Mouse (Mus musculus): Measurements from ENCODE around the gene Smndc1.

Gene Smndc1

DNA sequence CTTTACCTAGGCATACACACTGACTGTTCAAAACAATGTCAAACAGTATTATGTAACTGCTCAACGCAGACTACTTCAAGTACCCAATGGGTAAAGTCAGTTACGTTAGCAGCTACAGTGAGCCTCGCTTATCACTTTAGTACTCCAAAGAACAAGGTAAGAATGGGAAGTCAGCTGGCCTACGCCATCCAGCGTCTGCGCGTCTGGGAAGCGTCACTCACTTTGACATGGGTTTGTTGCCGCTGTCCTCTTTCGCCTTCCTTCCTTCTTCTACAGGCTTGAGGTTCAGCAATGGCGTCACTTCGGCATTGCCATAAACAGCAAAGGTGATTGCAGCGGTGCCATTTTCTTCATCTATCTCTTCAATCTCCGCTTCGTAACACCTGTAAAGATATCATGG, 7.0 kb downstream of the Smndc1 start:
- DNase-seq (ENCODE audit: low spot score in 2 of 2), result no peak

DNA sequence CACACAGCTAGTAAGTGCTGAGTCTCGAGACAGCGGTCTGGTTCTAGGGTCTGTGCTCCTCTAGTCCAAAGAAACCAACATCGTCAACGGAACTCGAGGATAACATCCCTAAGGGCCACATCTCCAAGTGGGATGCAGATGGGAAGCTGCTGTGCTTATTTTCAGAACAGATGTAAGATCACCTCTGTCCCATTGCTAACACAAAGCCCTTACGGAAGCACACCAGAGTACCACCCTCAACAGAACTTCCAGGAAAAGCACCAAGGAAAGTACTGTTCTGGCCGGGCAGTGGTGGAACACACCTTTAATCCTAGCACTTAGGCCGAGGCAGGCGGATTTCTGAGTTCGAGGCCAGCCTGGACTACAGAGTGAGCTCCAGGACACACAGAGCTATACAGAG, 12.0 kb downstream of the Smndc1 start:
- DNase-seq (ENCODE audit: low spot score in 2 of 2), result no peak

DNA sequence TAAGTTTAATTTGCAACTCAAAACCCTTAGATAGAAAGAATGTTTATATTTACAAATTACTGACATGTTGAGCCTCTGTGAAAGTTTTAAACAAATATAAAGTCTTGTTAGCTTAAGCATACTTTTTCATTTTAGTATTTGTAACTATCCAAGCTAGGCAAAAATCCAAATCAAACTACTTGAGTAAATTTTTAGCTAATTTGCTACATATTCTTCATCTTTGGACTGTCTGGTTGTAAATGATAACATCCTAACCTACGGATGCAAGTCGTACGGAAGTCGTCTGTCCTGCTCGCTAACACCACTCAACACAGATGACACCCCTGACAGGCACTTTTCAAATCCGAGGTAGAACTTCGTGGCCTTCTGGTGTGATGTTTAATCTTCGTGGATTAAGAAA, 12.7 kb downstream of the Smndc1 start:
- no peak for DNase-seq (ENCODE audit: low spot score in 2 of 2)

DNA sequence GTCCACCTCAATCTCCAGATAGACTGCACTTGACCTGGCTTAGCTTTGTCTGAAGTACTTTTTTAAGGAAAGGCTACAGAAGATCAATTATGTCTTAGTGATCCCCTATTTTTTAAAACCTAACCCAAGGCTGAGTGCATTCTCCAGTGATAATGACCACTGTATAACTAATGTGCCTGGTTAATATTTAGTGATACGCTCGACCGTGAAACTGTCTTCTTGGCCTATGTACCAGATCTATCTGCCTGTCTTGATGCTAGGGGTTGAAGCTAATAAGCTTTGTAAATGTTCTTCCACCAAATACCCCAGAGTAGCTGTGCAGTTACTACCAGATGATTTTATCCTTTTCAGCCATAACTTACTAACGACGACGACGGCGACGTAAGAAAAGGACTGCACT, 14.6 kb downstream of the Smndc1 start:
- DNase-seq (ENCODE audit: low spot score in 2 of 2), result no peak

DNA sequence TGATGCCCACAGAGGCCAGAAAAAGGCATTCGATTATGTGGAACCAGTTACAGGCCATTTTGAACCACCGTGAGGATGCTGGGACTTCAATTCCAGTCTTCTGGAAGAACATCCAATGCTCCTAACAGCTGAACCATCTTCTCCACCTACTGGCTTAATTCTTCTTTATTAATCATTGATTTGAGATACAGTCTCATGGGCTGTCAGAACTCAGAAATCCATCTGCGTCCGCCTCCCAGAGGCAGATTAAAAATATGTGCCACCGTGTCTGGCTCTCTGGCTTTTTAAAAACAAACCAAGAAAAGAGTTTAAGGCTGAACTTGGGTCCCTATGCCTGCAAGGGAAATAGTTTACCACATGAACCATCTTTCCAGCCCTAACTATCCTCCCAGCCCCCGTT, 15.1 kb downstream of the Smndc1 start:
- no peak for DNase-seq (ENCODE audit: low spot score in 2 of 2)

DNA sequence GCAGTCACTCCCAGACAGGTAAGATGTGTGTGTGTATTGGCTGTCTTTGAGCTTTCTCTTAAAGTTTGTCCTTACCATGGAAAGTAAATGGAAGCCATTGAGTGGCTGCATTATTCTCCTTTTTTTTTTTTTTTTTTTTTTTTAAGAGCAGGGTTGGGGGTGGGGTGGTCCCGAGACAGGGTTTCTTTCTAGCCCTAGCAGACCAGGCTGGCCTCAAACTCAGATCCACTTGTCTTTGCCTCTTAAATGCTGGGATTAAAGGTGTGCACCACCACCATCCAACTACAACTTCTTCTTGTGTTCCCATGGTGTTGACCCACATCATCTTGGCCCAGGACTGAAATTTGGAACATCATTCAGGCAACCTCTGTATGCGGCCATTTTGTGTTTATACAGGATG, 16.8 kb downstream of the Smndc1 start:
- no peak for DNase-seq (ENCODE audit: low spot score in 2 of 2)

DNA sequence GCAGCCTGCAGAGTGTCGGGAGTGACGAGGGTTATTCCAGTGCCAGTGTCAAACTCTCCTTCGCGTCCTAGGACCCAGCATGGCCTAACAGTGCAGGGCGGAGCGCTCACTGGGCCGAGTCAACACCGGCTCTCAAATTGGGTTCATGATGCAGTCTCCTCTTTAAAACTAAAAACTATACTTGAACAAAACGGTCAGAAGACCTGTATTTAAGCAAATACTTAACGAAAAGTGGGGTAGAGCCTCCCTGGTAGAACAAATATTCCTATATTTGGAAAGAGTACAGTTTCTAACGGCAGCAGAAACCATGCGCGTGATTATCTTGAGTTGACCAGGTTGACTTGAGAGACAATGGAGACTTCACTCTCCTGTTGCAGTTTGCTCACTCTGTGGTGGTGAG, 18.7 kb downstream of the Smndc1 start, which contains the start of gene Gm10197:
TSS of gene Gm10197 (minus strand) at position 101 of the 400 bp plus-strand sequence.
- DNase-seq (ENCODE audit: low spot score in 2 of 2), result no peak

DNA sequence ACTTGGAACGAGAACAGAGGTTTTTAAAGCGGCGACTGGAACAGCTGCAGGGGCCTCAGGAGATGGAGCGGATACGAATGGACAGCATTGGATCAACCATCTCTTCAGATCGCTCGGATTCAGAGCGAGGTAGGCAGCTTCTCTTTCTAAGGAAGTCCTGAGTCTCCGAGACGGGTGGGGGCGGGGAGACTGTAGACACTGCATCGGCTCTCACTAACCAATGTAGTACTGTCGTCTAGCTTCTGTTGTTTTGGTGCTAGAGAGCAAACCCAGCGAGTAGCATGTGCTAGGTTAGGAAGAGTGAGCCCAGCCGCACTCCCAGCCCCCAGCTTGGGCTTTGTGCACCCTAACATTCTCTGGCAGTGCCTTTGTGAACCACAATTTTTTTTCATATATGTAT, 20.1 kb downstream of the Smndc1 start:
- no peak for DNase-seq (ENCODE audit: low spot score in 2 of 2)

DNA sequence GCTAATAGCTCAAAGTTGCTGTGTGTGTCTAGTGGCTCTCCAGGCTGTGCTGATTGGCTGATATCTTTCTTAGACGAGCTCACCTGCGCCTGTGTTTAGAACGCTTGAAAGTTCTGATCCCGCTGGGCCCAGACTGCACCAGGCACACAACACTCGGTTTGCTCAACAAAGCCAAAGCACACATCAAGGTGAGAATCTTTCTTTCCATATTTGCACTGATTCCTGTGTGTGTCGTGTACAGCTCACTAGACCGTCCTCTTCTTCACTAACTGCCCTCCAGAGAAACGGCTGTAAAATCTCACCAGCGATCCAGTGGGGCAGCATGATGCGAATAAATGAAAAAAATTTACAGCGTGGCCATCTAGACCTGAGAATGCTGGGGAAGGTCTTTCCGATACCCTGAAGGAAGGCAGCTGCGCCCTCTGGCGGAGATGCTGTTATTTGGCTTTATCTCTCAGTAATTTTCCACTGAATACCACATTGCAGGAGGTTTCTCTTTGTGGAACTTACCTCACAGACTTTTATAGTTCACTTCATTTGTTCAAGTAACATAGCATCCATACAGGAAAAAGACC, 20.8 kb downstream of the Smndc1 start:
- peak; percentile 81 to 91 for DNase-seq (ENCODE audit: low spot score in 2 of 2)

DNA sequence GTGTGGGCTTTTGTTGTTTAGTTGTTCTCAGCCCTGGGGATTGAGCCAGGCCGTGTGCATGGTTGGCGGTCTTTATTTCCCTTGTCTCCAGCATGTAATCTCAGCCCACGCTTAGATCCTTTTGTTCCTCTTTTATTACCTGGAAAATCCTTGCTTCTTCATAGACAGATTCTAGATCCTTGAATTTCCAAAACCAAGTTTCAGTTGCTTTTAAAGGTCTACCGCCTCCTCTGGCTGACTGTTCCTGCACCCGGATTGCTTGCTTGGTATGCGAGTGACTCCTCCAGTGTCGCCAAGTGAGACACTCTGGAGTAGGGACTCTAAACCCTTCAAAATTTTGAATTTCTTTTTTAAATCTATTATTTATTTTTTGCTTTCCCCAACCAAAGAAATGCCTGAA, 23.5 kb downstream of the Smndc1 start:
- no peak for DNase-seq (ENCODE audit: low spot score in 2 of 2)

DNA sequence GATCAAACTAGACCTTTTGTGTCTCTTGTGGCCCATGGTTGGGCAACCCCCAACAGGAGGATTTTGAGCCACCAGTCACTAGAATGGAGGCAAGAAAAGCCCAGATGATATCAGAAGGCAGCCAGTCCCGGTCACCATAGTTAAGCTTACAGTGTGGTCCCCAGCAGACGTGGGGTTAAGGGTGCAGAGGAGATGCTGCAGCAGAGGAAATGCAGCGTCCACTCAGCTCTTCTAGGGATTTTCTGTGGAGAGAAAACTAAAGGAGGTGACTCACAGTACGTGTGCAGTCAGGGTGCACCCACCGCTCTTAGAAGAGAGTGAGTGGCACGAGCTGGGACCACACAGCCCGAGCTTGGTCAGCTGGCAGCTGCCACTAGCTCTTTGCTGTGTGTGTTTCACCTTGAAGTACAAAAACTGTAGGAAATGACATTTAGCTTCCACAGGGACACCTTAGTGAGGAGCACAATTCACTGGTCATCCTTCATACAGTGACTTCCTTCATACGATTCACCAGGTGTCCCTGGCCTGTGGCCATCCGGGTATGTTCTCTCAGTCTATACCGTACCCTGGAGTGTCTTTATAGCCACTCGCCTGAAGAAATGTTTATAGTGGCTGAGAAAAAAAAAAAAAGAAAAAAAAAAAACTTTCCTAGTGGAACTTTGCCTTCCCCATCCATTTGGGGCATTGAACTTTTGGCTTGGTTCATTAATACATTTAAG, 24.2 kb downstream of the Smndc1 start:
- no peak for DNase-seq (ENCODE audit: low spot score in 2 of 2)

DNA sequence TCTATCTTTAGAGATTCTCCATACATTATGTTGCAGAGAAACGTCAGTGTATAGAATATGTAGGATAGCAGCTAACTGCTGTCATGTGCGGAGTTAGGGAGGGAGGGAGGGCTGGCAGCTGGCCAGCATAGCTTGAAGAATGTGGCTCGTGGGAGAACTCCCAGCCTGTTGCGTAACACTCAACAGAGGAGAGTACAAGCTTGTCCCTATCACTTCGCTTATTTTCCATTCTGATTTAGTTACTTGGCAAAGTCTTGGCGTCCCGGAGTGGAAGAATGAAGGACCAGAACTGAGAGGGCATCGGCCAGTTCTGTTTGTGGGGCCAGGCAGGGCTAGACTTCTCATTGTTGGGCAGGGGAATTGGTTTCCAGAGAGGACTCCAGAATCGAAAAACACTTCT, 25.4 kb downstream of the Smndc1 start:
- DNase-seq (ENCODE audit: low spot score in 2 of 2), result peak; percentile 64 to 73

DNA sequence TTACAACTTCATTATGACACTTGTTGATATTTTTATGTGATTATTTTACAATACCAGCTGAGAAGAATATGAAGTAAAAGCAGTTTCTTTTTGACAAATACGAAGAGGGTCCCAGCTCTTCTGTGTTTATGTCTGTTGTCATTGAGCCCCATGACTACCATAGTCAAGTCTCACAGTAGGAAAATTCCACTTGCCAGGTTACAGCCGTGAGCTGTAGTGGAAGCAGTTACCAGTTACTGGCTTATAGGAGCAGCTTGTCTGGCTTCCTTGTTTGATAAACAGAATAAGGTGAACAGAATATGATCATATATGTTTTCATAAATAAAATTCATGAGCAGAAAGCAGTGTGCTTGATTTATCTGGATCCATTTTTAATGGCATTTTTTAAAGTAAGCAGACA, 25.8 kb downstream of the Smndc1 start:
- no peak for DNase-seq (ENCODE audit: low spot score in 2 of 2)

DNA sequence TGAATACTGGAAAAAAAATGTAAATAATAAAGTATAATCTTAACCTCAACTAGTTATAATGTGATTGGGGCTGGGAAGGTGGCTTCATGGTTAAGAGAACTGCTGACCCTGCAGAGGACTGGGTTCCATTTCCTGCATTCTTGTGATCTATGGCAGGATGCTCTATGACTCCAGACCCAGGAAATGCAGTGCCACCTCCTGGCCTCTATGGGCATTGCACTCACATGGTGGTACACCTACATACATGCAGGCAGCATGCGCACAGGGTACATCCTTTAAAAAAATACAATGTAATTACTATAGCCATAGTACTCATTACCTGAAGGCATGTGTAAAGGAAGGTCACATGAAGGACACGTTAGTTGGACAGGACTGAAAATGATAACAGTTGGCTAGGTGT, 27.4 kb downstream of the Smndc1 start:
- DNase-seq (ENCODE audit: low spot score in 2 of 2), result no peak

DNA sequence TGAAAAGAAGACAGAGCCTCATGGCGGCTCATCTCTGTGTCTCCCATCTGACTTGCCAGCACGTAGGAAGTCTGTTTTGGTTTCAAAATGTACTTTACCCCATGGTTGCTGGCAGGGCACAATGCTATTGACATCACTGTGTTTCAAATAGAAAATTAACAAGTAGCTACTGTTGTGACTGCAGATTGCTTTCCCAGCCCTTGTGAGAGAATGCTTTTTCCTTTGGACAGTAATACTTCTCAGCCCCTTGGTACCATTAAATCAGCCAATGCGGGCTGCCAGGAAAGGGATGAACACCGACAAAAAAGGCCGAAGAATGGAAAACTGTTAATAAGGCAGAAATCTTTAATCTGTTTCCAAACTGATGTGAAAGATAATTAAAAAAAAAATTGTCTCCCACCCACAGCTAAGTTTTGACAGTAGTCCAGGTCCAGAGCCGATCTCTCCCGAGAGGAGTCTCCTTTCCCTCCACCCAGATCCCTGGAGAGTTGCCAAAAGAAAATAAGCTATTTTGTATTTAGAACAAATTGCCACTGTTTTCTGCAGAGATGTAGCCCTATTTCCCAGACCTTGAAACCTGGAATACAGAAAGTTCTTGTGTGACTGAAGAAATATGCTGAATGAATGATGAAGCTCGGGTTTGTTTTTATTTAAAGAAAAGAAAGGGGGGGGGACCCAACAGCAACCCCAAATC, 30.0 kb downstream of the Smndc1 start:
- no peak for DNase-seq (ENCODE audit: low spot score in 2 of 2)

DNA sequence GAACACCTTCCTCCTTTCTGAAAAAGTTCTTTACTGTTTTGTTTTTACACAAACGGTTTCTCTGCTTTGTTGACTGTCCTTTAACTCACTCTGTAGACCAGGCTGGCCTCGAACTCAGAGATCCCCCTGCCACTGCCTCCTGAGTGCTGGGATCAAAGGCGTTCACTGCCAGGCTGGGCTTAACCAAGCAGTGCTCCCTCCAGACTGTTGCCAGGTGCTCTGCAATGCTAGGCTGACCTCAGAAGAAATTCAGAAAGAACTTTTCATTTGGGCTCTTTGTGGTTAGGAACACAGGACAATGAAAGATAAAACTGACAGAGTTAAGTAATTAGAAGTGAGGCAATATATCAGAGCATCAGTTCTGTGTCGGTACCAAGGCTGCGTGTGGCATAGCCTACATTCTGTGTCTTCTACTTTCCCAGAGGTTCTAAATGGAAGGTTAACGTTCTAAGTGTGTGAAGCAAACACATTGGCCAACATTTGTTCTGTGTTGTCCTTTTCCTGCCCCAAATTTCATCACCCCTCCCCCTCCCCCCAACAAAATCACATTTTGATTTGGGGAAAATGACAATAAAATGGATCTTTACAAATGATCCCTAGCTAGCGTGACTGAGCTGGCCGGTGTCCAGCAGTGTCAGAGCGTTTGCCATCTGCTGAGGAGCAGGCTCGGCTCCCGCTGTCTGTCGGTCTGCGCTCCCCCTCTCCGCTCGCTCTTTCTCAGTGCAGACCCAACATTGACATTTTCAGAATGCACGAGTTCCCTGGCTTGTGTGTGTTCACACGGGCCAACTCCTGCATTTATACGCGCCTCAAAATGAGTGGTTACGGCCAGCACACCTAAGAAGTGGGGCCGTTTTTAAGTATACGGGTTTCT, 31.0 kb downstream of the Smndc1 start:
- no peak for DNase-seq (ENCODE audit: low spot score in 2 of 2)

DNA sequence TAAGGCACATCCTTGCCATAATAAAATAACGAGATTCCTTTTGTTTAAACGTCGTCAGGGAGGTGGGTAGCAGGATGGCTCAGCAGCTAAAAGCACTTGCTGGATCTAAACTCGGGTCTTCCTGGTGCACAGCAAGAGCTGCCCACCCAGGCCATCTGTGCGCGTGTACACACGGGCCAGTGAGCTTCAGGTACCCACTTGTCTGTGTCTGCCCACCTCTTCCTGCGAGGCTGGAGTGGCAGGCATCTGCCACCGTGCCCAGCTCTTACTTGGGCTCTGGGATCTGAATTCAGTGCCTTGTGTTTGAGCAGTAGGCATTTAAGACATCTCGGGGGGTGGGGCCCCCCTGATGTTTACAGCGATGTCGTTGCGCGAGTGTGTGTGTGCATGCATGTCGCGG, 35.3 kb downstream of the Smndc1 start:
- DNase-seq (ENCODE audit: low spot score in 2 of 2), result no peak

DNA sequence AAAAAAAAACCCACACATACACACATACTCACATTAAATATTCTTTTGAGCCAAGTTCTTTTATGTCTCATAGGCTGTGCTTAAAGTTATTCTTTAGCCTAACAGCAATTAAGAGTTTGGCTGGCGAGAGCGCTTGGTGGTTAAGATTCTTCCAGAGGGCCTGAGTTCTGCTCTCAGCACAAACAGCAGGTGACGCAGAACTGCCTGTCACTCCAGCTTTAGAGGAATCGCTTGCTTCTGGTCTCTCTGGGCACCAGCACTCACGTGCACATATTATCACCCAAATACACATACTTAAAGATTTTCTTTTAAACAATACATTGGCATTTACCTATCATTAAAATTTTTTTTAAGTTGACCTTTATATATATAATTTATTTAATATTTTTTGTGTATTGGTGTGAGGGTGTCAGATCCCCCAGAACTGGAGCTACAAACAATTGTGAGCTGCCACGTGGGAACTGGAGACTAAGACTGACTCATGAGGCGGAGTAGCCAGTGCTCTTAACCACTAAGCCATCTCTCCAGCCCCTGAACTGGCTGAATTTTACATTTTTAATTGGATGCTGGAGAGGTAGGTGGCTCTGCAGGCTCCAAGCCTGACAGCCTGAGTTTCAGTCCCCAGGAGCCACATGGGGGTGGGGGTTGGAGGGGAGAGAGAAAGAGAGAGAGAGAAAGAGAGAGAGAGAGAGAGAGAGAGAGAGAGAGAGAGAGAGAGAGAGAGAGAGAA, 35.9 kb downstream of the Smndc1 start:
- DNase-seq (ENCODE audit: low spot score in 2 of 2), result no peak

DNA sequence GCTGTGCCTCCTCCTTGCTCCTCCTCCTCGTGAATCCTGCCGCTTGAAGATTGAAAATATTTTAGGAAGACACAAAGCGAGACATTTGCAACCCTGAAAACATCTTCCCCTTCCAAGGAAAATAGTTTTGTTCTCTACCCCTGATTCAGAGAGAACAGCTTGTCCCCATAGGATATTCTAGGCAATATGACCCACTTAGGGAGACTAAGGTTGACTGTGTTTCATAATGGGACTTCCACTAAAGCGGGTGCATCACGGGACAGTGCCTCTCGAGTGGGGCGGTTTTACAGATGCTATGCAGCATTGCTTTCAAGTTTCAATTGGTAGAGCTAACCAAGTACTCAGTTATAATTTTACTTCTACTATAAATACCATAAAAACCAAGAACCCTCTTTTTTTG, 36.5 kb downstream of the Smndc1 start:
- peak in 1 of 2 experiments; percentile 63 for DNase-seq (ENCODE audit: low spot score in 2 of 2)

DNA sequence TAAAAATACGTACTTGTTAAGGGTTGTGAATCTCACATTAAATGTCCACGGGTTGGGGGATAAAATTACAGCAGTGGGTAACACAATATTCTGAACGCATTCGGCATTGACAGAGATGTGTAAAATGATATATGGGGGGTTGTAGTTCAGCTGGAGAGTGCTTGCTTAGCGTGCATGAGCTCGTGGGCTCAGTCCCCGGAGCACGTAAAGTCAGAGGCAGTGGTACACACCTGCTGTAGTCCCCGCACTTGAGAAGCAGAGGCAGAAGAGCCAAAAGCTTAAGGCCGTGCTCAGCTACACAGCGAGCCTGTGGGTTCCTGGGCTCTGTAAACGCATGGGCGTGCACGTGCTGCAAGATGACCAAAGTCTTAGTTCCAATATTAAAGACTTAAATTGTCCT, 44.6 kb downstream of the Smndc1 start:
- DNase-seq (ENCODE audit: low spot score in 2 of 2), result no peak

DNA sequence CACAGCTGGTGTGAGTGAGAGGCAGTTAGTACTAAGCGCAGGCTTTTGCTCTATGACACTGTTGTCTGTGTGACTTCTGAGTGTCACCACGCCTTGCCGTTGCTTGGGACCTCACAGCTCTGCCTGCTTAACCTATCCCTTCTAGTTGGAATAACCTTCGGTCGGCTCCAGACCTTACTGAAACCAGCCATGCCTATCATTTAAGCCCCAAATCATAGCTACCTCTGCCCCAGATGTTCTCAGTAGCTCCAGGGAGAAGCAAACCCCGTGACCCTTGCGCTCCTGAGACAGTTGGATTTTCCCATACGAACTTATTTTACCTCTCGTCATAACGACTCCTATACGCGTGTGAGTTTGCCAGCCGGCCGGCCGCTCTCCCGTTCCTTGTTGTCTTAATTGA, 46.3 kb downstream of the Smndc1 start:
- DNase-seq (ENCODE audit: low spot score in 2 of 2), result no peak

Measured in frontal cortex, postnatal 36 days (tissue).